Comparison of ENCODE assay signal across 23 mouse cellular contexts in the genomic region with DNA sequence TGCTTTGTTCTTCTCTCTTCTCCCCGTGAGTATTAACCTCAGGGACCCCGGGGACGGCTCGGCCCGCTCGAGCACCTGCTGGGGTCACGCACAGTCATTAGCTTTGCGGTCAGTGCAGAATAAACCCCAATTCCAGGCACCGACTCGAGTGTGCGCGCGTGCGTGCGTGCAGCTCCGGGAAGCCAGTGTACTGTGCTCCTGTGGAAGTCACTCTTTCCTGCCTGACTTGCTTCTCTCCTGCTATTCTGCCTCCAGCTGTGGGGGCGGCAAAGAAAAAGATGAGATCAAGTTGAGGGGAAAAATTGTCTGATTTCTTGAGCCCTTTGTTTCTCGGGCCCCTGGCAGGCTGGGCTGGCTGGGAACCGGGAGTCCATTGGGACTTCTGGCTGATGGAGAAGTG. TPM values are rescaled to one million over a fixed set of nuclear protein-coding genes. Genes with fewer than 3 reads are reported as not detected.
DNase-seq lines count a peak whose midpoint lies in the region; ATAC-seq and TF ChIP-seq lines count a peak whose summit lies in the region.
"Had no signal": no experiment of that assay in that cellular context is flagged by ENCODE, and none has a peak within 500 bp of the region (broad histone marks: within the 10 kb centered on the region; RNA-seq: fewer than 3 reads in every experiment).

No protein-coding gene starts in this region.

- TF ChIP-seq CTCF in E14TG2a.4 (conservative IDR thresholded peaks at IDR 0.05; ENCODE audit: low read length) = no peak

- H3K4me1 ChIP-seq in midbrain, embryonic 10.5 days = peaks cover 99% of the 10 kb centered on the region
- peaks cover 87% of the 10 kb centered on the region for H3K4me1 ChIP-seq in midbrain, embryonic 11.5 days (ENCODE audit: control insufficient read depth, insufficient read depth, low read length)
- H3K4me1 ChIP-seq in E14TG2a.4 (replicated peaks; ENCODE audit: low read depth, low read length) = peaks cover 97% of the 10 kb centered on the region
- H3K4me1 ChIP-seq: liver, embryonic 13.5 days; lung, embryonic 15.5 days had no signal

- 63% methylated on average over 19 of the region's 19 CpGs for WGBS in midbrain, embryonic 10.5 days
- 45% methylated on average over 19 of the region's 19 CpGs for WGBS in midbrain, embryonic 11.5 days

- H3K27me3 ChIP-seq in midbrain, embryonic 10.5 days (ENCODE audit: low read depth, poor library complexity, severe bottlenecking) = peaks cover 100% of the 10 kb centered on the region
- H3K27me3 ChIP-seq in midbrain, embryonic 11.5 days (ENCODE audit: control insufficient read depth, insufficient read depth, low read length) = peaks cover 82% of the 10 kb centered on the region
- peaks cover 6% of the 10 kb centered on the region; the same call in 1 of the 2 replicates for H3K27me3 ChIP-seq in E14TG2a.4 (ENCODE audit: insufficient read depth, low read length)
- H3K27me3 ChIP-seq: liver, embryonic 13.5 days; lung, embryonic 15.5 days had no signal

- no peaks in the 10 kb centered on the region for H3K9me3 ChIP-seq in midbrain, embryonic 10.5 days (replicated peaks)
- H3K9me3 ChIP-seq in midbrain, embryonic 11.5 days (ENCODE audit: control insufficient read depth, low read length) = no peaks in the 10 kb centered on the region
- H3K9me3 ChIP-seq in E14TG2a.4 (ENCODE audit: low read length) = no peaks in the 10 kb centered on the region
- H3K9me3 ChIP-seq: embryonic facial prominence, embryonic 15.5 days; heart, embryonic 10.5 days; limb, embryonic 12.5 days; liver, embryonic 13.5 days; lung, embryonic 15.5 days had no signal

- peak; percentile 26 to 28 for DNase-seq in frontal cortex, postnatal 36 days (ENCODE audit: low spot score in 2 of 2)
- DNase-seq in frontal cortex, postnatal 10 days (ENCODE audit: low spot score in 2 of 2) = no peak
- DNase-seq in midbrain, embryonic 10.5 days (ENCODE audit: low spot score) = no peak
- no peak for DNase-seq in midbrain, embryonic 11.5 days (ENCODE audit: low spot score, missing footprints)
- DNase-seq in brain, adult 2 months (ENCODE audit: low read depth, low spot score) = peak; percentile 40
- no peak for DNase-seq in lung, adult 18-20 months
- no peak for DNase-seq in lung, postnatal 10 days
- DNase-seq: adrenal gland, postnatal 10 days; cerebellum, adult 2 months; cerebellum, postnatal 25 days; gastrocnemius, postnatal 10 days; heart, postnatal 4 days; kidney, adult 2 months; liver, embryonic 13.5 days; lung, postnatal 4 days; thymus, postnatal 14 days had no signal

- no peak overlapping the region for H3K4me2 ChIP-seq in midbrain, embryonic 11.5 days
- H3K4me2 ChIP-seq: embryonic facial prominence, embryonic 15.5 days; limb, embryonic 12.5 days; liver, embryonic 13.5 days; lung, embryonic 15.5 days had no signal

- H3K4me3 ChIP-seq in midbrain, embryonic 10.5 days = 0 out of 2 replicates have a peak overlapping the region, but pooled peaks have one; percentile 14
- H3K4me3 ChIP-seq in midbrain, embryonic 11.5 days (ENCODE audit: low read depth, low read length) = no peak overlapping the region
- H3K4me3 ChIP-seq in E14TG2a.4 (replicated peaks; ENCODE audit: low read length) = peak overlapping the region; percentile 49
- H3K4me3 ChIP-seq: embryonic facial prominence, embryonic 15.5 days; heart, embryonic 10.5 days; limb, embryonic 12.5 days; liver, embryonic 13.5 days; lung, embryonic 15.5 days; myocyte had no signal

- H3K27ac ChIP-seq in midbrain, embryonic 10.5 days (replicated peaks) = peak overlapping the region; percentile 65
- H3K27ac ChIP-seq in midbrain, embryonic 11.5 days (ENCODE audit: low read depth, low read length) = no peak overlapping the region
- H3K27ac ChIP-seq: embryonic facial prominence, embryonic 15.5 days; heart, embryonic 10.5 days; kidney, postnatal 0 days; limb, embryonic 12.5 days; liver, embryonic 13.5 days; lung, embryonic 15.5 days had no signal

- ATAC-seq in midbrain, embryonic 11.5 days (ENCODE audit: low FRiP score) = no peak

- H3K36me3 ChIP-seq in midbrain, embryonic 10.5 days = no peaks in the 10 kb centered on the region
- H3K36me3 ChIP-seq in midbrain, embryonic 11.5 days (ENCODE audit: control insufficient read depth, insufficient read depth, low read length) = no peaks in the 10 kb centered on the region
- H3K36me3 ChIP-seq in E14TG2a.4 (ENCODE audit: insufficient read depth, low read length) = peaks cover 85% of the 10 kb centered on the region
- H3K36me3 ChIP-seq: embryonic facial prominence, embryonic 15.5 days; heart, embryonic 10.5 days; limb, embryonic 12.5 days; lung, embryonic 15.5 days had no signal

- no peak overlapping the region for H3K9ac ChIP-seq in midbrain, embryonic 11.5 days (ENCODE audit: low read length)
- H3K9ac ChIP-seq: embryonic facial prominence, embryonic 15.5 days; limb, embryonic 12.5 days; liver, embryonic 13.5 days; lung, embryonic 15.5 days had no signal

RNA-seq across cellular contexts. Expression of a gene that starts 27.6 kb away (rescaled TPM):
- polyA plus RNA-seq in midbrain, embryonic 10.5 days (2016; fragmentation: Nextera tagmentation; extraction: Ambion mirVana) = 11.4 and 13.3 TPM in 2 replicates
- 9.6 and 10.3 TPM in 2 replicates for polyA plus RNA-seq in midbrain, embryonic 11.5 days (2014; fragmentation: Nextera tagmentation; extraction: Ambion mirVana)

Comparison
In these comparisons a context has a peak if more than half of its experiments do, and no peak if none do; other contexts are left out.
1. DNase-seq: peak in frontal cortex, postnatal 36 days (2 of 2) and brain, adult 2 months (single experiment); none in frontal cortex, postnatal 10 days (0 of 2), midbrain, embryonic 10.5 days (single experiment), midbrain, embryonic 11.5 days (single experiment), lung, adult 18-20 months (0 of 2) and lung, postnatal 10 days (single experiment).